Mouse (Mus musculus) E14TG2a.4 (cell line): ENCODE data around the gene Sf3a2.

Source experiments
- CTCF ChIP-seq: conservative IDR thresholded peaks from 2 replicates; pipeline ENCODE4 v1.5.1; 2014; ENCODE audit warnings: low read length
- NANOG ChIP-seq: IDR thresholded peaks from 2 replicates; pipeline ENCODE4 v1.6.1; 2014; ENCODE audit warnings: borderline replicate concordance, low read length, mixed read lengths
- POU5F1 ChIP-seq: IDR thresholded peaks from 2 replicates; pipeline ENCODE4 v1.6.1; 2014; ENCODE audit warnings: low read length, borderline replicate concordance

DNA sequence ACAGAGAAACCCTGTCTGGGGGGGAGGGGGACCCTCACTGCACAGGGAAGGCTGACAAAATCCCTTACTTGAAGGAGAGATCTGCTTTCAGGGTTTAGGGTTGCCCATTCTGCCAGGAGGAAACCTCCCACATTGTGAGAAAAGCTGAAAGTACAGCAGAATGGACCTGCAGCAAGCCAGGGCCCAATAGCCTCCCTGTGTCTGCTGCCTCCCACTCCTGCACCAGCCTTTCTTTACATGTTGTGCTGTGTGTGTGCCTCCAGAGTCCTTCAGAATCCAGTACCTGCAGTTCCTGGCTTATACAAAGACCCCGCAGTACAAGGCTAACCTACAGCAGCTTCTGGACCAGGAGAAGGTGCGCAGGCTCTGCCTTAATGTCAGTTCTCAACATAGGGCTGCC lies 13.7 kb upstream of the Sf3a2 start:
- TF ChIP-seq CTCF (no peak), NANOG (no peak), POU5F1 (no peak)
